Mouse (Mus musculus) hindbrain, embryonic 16.5 days (tissue): Measurements from ENCODE around the gene Dis3l. TPM values are rescaled to one million over a fixed set of nuclear protein-coding genes. Genes with fewer than 3 reads are reported as not detected.
"Not testable (repeated sequence)": the region's sequence is repeated elsewhere in the genome, so short reads cannot be mapped to it uniquely, and the experiment has no call there.

Experiments used
- ATAC-seq: fragments of 200-750 bp; cut with Nextera tagmentation; 2 replicates; pipeline ENCODE4 v1.8.0; 2017; ENCODE audit warnings: moderate TSS enrichment, moderate library complexity
- H3K27ac ChIP-seq: fragments of 300-500 bp; sonication (generic); 2 replicates; pipeline ENCODE4 v1.5.1; 2014; ENCODE audit warnings: low read depth, mild to moderate bottlenecking, control low read depth, low read length, moderate library complexity
- H3K27me3 ChIP-seq: fragments of 300-500 bp; sonication (generic); replicated peaks from 2 replicates; pipeline ENCODE4 v1.6.1; 2014; ENCODE audit warnings: low read length; ENCODE audit not compliant: control insufficient read depth, insufficient read depth
- H3K36me3 ChIP-seq: fragments of 300-500 bp; sonication (generic); 2 replicates; pipeline ENCODE4 v1.6.1; 2014; ENCODE audit warnings: mild to moderate bottlenecking, low read length, moderate library complexity, mixed read lengths; ENCODE audit not compliant: control insufficient read depth, insufficient read depth
- H3K4me1 ChIP-seq: fragments of 300-500 bp; sonication (generic); 2 replicates; pipeline ENCODE4 v1.6.1; 2014; ENCODE audit warnings: low read depth, low read length; ENCODE audit not compliant: control insufficient read depth, insufficient read depth
- H3K4me2 ChIP-seq: fragments of 300-500 bp; sonication (generic); 2 replicates; pipeline ENCODE4 v1.6.1; 2014; ENCODE audit warnings: mild to moderate bottlenecking, low read length, control low read depth, moderate library complexity
- H3K4me3 ChIP-seq: fragments of 300-500 bp; sonication (generic); 2 replicates; pipeline ENCODE4 v1.5.1; 2014; ENCODE audit warnings: mild to moderate bottlenecking, low read length, control low read depth, moderate library complexity
- H3K9ac ChIP-seq: fragments of 300-500 bp; sonication (generic); 2 replicates; pipeline ENCODE4 v1.6.1; 2014; ENCODE audit warnings: low read depth, mild to moderate bottlenecking, control low read depth, low read length, moderate library complexity
- H3K9me3 ChIP-seq: fragments of 300-500 bp; sonication (generic); 2 replicates; pipeline ENCODE4 v1.6.1; 2014; ENCODE audit warnings: mild to moderate bottlenecking, low read length, moderate library complexity; ENCODE audit not compliant: control insufficient read depth
- WGBS: fragments of 180-500 bp; shearing (Covaris S2); extraction: QIAGEN DNeasy Blood & Tissue Kit; methylation state at CpG from one replicate; pipeline ENCODE4 v1.1.7; 2014; 5-methylcytosine and 5-hydroxymethylcytosine counted together
- polyA plus RNA-seq: library from polyadenylated mRNA; unstranded; fragments of >200 nt; fragmentation: Nextera tagmentation; extraction: Ambion mirVana; gene quantifications from 2 replicates; pipeline ENCODE4 v1.2.1, GENCODE M21; 2015

Gene Dis3l
- polyA plus RNA-seq, 1 experiment from 2014 or later = 20.0 TPM

DNA sequence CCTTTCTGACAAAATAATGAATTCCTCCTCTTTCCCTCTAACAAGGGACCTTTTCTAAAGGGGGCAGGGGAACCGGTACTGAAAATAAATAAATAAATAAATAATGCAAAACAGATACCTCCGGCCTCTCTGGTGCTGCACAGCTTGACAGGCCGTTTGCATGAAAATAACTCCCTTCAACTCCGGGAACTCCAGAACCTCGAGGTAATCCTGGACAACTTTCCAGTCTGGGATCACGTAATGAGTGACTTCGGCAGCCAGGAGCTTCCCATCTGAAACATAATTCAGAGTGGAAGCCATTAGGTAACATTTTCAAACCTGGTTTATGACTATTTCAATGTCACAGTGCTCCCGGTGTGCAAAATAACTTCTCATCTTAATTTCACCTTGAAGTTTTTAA lies 1.7 kb downstream of the Dis3l start:
- peak overlapping the region; percentile 76 for H3K4me2 ChIP-seq
- H3K27me3 ChIP-seq = no peaks in the 10 kb centered on the region
- no peak overlapping the region for H3K4me3 ChIP-seq
- H3K9me3 ChIP-seq = no peaks in the 10 kb centered on the region
- no peak overlapping the region for H3K27ac ChIP-seq
- ATAC-seq = no peak
- peaks cover 6% of the 10 kb centered on the region for H3K4me1 ChIP-seq
- WGBS = 20% methylated on average over 8 of the region's 8 CpGs
- no peaks in the 10 kb centered on the region for H3K36me3 ChIP-seq
- H3K9ac ChIP-seq = no peak overlapping the region

DNA sequence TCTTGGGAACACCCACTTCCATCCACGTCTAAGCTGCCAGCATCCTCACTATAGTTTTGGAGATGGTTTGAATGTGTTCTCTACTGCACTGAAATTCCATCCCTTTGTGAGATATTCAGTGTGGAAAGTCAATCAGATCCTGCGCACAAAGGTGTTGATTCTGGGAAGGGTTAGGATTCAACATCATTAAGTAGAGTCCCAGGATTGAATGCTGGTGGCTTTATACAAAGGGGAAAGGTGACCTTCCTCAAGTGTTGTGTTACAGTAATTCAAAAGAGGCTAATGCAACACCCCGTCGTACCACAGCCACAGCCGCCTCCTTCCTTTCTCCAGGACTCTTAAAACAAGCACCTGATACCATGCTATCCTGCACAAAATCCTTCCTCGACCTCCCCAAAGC lies 5.3 kb downstream of the Dis3l start:
- Histone ChIP-seq H3K4me3 (no peak overlapping the region), H3K4me2 (no peak overlapping the region), H3K27ac (no peak overlapping the region), H3K4me1 (peaks cover 6% of the 10 kb centered on the region), H3K9ac (no peak overlapping the region), H3K36me3 (no peaks in the 10 kb centered on the region), H3K27me3 (no peaks in the 10 kb centered on the region), H3K9me3 (no peaks in the 10 kb centered on the region)
- WGBS = 94% methylated on average over 6 of the region's 6 CpGs
- no peak for ATAC-seq

DNA sequence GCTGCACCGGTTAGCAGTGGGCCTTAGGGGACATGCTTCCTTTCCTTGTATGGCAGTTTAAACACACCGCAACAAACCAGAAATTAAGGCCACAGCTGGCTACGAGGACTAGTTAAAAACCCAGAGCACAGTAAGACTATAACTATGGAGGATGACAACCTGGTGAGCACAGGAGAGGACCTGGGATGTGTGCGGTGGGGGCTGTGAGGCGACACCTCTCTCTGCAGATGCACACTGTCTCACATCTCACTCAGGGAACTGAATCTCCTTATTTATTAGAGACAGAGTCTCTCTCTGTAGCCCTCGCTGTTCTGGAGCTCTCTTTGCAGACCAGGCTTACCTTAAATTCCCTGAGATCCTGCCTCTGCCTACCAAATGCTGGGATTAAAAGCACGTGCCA lies 17.1 kb downstream of the Dis3l start:
- Histone ChIP-seq H3K27me3 (no peaks in the 10 kb centered on the region), H3K27ac (no peak overlapping the region), H3K9me3 (no peaks in the 10 kb centered on the region), H3K4me3 (no peak overlapping the region), H3K4me1 (no peaks in the 10 kb centered on the region), H3K36me3 (peaks cover 25% of the 10 kb centered on the region), H3K4me2 (no peak overlapping the region), H3K9ac (no peak overlapping the region)
- 95% methylated on average over 7 of the region's 7 CpGs for WGBS
- no peak for ATAC-seq

DNA sequence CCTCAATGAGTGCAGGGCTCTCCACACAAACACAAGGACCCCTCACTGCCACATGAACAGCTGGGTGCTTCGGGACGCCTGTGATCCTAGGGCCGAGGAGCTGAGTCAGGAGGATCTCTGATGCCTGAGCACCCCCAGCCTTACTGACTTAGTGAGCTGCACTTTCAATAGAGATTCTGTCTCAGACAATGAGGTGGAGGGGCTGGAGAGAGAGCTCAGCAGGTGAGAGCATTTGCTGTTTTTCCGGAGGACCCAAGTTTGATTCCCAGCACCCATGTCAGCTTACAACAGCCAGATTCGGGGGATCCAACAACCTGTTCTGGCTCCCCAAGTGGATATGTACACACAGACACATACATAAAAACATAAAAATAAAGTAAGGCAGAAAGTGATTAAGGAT lies 24.1 kb downstream of the Dis3l start:
- ATAC-seq = no peak
- WGBS = 97% methylated on average over 5 of the region's 5 CpGs

DNA sequence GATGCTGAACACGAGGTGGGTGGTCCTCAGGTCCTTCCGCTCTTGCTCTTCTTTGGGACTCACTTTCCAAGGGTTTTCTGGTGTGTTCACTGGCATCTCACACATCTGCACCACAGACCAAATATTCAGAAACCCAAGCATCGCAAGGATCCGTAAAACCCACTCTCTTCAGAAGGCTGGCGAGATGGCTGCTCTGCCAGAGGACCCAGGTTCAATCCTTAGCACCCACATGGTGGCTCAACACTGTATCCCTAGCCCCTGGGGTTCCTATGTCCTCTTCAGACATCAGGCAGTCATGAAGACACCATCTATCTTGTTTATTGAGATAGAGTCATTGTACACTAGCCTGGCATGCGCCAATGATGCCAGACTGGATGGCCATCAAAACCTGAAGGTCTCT lies 26.4 kb downstream of the Dis3l start:
- H3K27me3 ChIP-seq = no peaks in the 10 kb centered on the region
- no peaks in the 10 kb centered on the region for H3K4me1 ChIP-seq
- no peak overlapping the region for H3K4me3 ChIP-seq
- H3K27ac ChIP-seq = no peak overlapping the region
- H3K9ac ChIP-seq = no peak overlapping the region
- H3K9me3 ChIP-seq = no peaks in the 10 kb centered on the region
- 97% methylated on average over 6 of the region's 6 CpGs for WGBS
- ATAC-seq = no peak
- no peak overlapping the region for H3K4me2 ChIP-seq
- H3K36me3 ChIP-seq = peaks cover 15% of the 10 kb centered on the region

More for the DNA sequence above, 24.1 kb downstream of the Dis3l start:
- no peaks in the 10 kb centered on the region for H3K4me1 ChIP-seq
- H3K27me3 ChIP-seq = no peaks in the 10 kb centered on the region
- H3K27ac ChIP-seq = no peak overlapping the region
- H3K36me3 ChIP-seq = peaks cover 26% of the 10 kb centered on the region
- H3K4me2 ChIP-seq = no peak overlapping the region
- no peak overlapping the region for H3K4me3 ChIP-seq
- H3K9me3 ChIP-seq = no peaks in the 10 kb centered on the region
- H3K9ac ChIP-seq = no peak overlapping the region

DNA sequence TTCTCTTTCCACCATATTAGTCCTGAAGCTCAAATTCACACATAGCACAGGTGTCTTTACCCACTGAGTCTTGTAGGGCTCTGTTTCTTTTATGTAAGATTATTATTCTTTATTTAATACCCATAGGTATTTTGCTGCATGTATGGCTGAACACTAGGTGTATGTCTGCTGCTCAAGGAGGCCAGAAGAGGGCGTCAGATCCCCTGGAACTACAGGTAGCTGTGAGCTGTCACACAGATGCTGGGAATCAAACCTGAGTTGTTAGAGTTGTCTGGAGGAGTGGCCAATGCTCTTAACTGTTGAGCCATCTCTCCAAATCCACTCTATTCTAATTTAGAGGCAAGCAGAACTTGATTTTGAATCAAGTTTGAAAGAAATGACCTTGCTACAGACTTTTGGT lies 29.0 kb downstream of the Dis3l start:
- no peak for ATAC-seq
- Histone ChIP-seq H3K4me2 (no peak overlapping the region), H3K27me3 (no peaks in the 10 kb centered on the region), H3K4me3 (no peak overlapping the region), H3K9me3 (no peaks in the 10 kb centered on the region), H3K36me3 (peaks cover 14% of the 10 kb centered on the region), H3K27ac (no peak overlapping the region), H3K4me1 (no peaks in the 10 kb centered on the region), H3K9ac (no peak overlapping the region)
- 23% methylated on average over 1 of the region's 1 CpGs for WGBS

DNA sequence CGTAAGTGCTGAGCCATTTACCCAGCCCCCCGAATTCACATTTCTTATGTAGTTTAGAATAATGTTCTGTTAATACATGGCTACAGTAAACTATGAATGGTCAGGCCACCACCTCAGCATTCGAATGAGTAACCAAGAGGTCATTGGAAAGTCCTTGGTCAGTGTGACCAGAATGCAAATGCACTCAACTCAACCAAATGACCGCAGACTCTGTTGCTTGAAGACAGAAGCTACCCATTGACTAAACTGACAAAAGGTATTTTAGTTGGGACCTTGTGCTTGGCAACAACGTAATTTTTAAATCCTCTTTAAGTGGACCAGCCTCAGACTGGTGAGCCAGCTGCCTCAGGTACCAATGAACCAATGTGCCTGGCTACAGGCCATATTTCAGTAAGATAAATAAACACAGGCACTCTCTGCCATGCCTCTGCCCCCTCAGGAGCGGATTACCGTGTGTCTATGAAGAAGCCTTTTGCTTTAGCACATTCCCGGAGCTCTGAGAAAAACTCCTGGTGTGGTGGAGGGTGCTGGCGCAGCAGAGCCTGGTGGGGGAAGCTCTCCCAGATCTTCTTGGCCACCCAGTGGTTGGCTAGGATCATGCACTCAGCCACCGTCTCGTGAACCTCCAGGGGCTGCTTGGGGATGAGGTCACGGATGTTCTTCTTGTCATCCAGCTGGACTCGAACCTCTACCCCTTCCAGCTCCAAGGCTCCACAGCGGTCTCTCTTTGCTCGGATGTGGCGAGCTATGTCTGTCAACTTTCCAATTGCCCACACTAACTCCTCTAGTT lies 29.9 kb downstream of the Dis3l start:
- Histone ChIP-seq H3K27me3 (no peaks in the 10 kb centered on the region), H3K27ac (no peak overlapping the region), H3K9ac (no peak overlapping the region), H3K4me3 (no peak overlapping the region), H3K4me2 (no peak overlapping the region), H3K36me3 (peaks cover 12% of the 10 kb centered on the region), H3K9me3 (no peaks in the 10 kb centered on the region), H3K4me1 (no peaks in the 10 kb centered on the region)
- ATAC-seq = no peak
- 76% methylated on average over 16 of the region's 16 CpGs for WGBS

DNA sequence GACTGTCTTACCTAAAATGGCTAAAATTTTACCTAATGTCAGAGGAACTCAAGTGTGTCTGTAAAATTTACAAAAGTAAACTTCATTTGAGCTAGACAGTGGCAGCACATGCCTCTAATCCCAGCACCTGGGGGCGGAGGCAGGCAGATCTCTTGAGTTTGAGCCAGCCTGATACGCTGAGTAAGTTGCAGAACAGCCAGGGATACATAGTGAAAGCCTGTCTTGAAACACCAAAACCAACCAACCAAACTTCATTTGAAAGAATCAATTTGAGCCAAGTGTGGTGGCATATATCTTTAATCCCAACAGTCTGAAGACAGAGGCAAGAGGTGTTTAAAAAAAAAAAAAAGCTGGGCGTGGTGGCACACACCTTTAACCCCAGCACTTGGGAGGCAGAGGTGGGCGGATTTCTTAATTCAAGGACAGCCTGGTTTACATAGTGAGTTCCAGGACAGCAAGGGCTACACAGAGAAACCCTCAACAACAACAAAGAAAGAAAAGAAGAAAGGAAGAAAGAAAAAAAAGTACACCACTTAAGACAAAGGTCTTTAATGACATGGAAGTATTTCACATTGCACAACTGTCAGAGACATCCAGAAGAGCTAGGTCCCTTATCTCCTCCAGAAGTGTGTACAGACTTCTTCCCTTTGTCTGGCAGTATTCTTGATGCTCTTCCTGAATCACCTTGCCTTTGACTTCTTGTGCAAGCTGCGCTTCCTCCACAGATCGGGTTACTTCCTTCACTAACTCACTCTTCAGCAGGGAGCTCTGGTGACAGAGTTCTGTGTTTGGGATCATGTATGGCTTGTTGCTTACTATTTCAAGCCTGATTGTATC lies 34.4 kb downstream of the Dis3l start:
- no peak for ATAC-seq
- H3K4me2 ChIP-seq = no peak overlapping the region
- peaks cover 11% of the 10 kb centered on the region for H3K36me3 ChIP-seq
- H3K27me3 ChIP-seq = no peaks in the 10 kb centered on the region
- H3K4me3 ChIP-seq = no peak overlapping the region
- no peaks in the 10 kb centered on the region for H3K4me1 ChIP-seq
- no peak overlapping the region for H3K27ac ChIP-seq
- H3K9ac ChIP-seq = no peak overlapping the region
- WGBS = 91% methylated on average over 6 of the region's 6 CpGs
- H3K9me3 ChIP-seq = no peaks in the 10 kb centered on the region

DNA sequence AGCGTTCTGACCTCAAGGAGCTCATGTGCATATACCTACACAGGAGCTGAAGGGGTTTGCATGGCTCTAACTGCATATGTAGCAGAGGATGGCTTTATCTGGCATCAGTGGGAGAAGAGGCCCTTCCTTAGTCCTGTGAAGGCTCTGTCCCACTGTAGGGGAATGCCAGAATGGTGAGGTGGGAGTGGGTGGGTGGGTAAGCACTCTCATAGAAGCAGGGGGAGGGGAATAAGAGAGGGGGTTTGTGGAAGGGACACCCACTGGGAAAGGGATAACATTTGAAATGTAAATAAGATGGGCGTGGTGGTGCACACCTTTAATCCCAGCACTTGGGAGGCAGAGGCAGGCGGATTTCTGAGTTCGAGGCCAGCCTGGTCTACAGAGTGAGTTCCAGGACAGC lies 38.0 kb downstream of the Dis3l start:
- not testable (repeated sequence) for ATAC-seq, H3K27ac ChIP-seq, H3K36me3 ChIP-seq, H3K9me3 ChIP-seq, H3K4me2 ChIP-seq, H3K9ac ChIP-seq, H3K4me1 ChIP-seq, H3K4me3 ChIP-seq, H3K27me3 ChIP-seq
- WGBS = 95% methylated on average over 4 of the region's 4 CpGs
